Mouse (Mus musculus) midbrain, embryonic 14.5 days (tissue): ENCODE measurements around the gene Lix1l. TPM values are rescaled to one million over a fixed set of nuclear protein-coding genes. Genes with fewer than 3 reads are reported as not detected.

Experiments used
- ATAC-seq: fragments of 200-750 bp; cut with Nextera tagmentation; 2 replicates; pipeline ENCODE4 v1.8.0; 2017; ENCODE audit warnings: moderate number of reproducible peaks, moderate library complexity; ENCODE audit not compliant: low FRiP score, low TSS enrichment
- DNase-seq: peaks from one replicate; pipeline ENCODE4 v3.0.0-alpha.2; 2015
- H3K27ac ChIP-seq: fragments of 300-500 bp; sonication (generic); replicated peaks from 2 replicates; pipeline ENCODE4 v1.5.1; 2014; ENCODE audit warnings: mild to moderate bottlenecking, low read depth, low read length, moderate library complexity
- H3K27me3 ChIP-seq: fragments of 300-500 bp; sonication (generic); 2 replicates; pipeline ENCODE4 v1.6.1; 2014; ENCODE audit warnings: low read length, control low read depth, mixed read lengths; ENCODE audit not compliant: control insufficient read depth, insufficient read depth
- H3K36me3 ChIP-seq: fragments of 300-500 bp; sonication (generic); 2 replicates; pipeline ENCODE4 v1.6.1; 2014; ENCODE audit warnings: low read length, control low read depth; ENCODE audit not compliant: control insufficient read depth, insufficient read depth
- H3K4me1 ChIP-seq: fragments of 300-500 bp; sonication (generic); 2 replicates; pipeline ENCODE4 v1.6.1; 2014; ENCODE audit warnings: mild to moderate bottlenecking, antibody characterized with exemption, low read length, control low read depth; ENCODE audit not compliant: control insufficient read depth, insufficient read depth
- H3K4me2 ChIP-seq: fragments of 300-500 bp; sonication (generic); 2 replicates; pipeline ENCODE4 v1.6.1; 2014; ENCODE audit warnings: mild to moderate bottlenecking, low read length, moderate library complexity
- H3K4me3 ChIP-seq: fragments of 300-500 bp; sonication (generic); replicated peaks from 2 replicates; pipeline ENCODE4 v1.5.1; 2014; ENCODE audit warnings: low read depth, low read length
- H3K9ac ChIP-seq: fragments of 300-500 bp; sonication (generic); replicated peaks from 2 replicates; pipeline ENCODE4 v1.6.1; 2014; ENCODE audit warnings: mild to moderate bottlenecking, low read length, moderate library complexity
- H3K9me3 ChIP-seq: fragments of 300-500 bp; sonication (generic); 2 replicates; pipeline ENCODE4 v1.6.1; 2016; ENCODE audit warnings: low read length, control low read depth, mixed read lengths; ENCODE audit not compliant: control insufficient read depth
- WGBS: fragments of 180-500 bp; shearing (Covaris S2); extraction: QIAGEN DNeasy Blood & Tissue Kit; methylation state at CpG from one replicate; pipeline ENCODE4 v1.1.7; 2014; 5-methylcytosine and 5-hydroxymethylcytosine counted together
- polyA plus RNA-seq: library from polyadenylated mRNA; unstranded; fragments of >200 nt; fragmentation: Nextera tagmentation; extraction: Ambion mirVana; gene quantifications from 2 replicates; pipeline ENCODE4 v1.2.1, GENCODE M21; 2014

The Lix1l gene
- polyA plus RNA-seq, 1 experiment from 2014 or later, result 6.7 TPM

DNA sequence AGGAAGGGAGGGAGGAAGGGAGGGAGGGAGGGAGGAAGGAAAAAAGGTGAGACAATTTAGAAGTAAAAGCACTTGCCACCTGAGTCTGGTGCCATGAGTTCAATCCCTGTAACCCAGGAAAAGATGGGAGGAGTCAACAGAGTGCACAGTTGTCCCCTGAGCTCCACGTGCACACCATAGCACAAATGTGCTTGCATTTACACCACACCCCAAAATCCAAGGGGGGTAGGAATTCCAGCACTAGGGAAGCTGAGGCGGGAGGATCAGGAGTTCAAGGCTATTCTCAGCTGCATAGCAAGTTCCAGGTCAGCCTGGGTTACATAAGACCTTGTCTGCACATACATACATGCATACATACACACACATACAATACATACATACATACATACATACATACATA lies 29.6 kb upstream of the Lix1l start:
- no peak for ATAC-seq
- Histone ChIP-seq H3K9ac (no peak overlapping the region), H3K27me3 (no peaks in the 10 kb centered on the region), H3K4me3 (no peak overlapping the region), H3K27ac (no peak overlapping the region), H3K9me3 (no peaks in the 10 kb centered on the region), H3K4me2 (no peak overlapping the region), H3K4me1 (peaks cover 1% of the 10 kb centered on the region; the same call in 1 of the 2 replicates), H3K36me3 (no peaks in the 10 kb centered on the region)
- no peak for DNase-seq
- 82% methylated on average over 2 of the region's 2 CpGs for WGBS

DNA sequence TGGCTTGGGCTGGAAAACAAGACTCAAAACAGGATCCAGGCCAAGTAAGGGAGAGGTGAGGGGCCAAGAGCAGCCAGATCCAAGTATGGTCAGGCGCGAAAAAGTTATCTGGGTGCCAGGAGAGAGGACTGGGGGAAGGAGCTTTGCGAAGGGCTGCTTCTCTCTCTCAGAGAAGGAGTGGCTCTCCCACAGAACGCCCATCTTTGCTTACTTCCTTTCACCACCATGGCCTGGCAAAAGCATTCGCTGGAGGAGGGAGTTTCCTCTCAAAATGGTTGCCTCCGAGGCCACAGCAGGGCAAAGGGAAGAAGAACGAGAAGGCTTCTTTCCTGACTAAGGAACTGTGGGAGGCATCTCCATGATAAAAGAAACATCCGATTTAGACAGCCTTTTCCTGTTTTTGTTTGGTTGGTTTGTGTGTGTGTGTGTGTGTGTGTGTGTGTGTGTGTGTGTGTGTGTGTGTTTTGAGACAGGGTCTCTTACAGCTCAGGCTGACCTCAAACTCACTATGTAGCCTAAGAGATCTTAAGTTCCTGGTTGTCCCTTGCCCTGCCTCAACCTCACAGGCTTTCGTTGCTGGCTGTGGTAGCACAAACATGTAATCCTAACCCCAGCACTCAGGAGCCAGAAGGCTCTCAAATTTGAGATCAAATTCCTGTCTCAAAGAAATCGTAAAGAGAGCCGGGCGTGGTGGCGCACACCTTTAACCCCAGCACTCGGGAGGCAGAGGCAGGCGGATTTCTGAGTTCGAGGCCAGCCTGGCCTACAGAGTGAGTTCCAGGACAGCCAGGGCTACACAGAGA lies 28.9 kb upstream of the Lix1l start:
- no peaks in the 10 kb centered on the region for H3K36me3 ChIP-seq
- H3K4me1 ChIP-seq, result peaks cover 9% of the 10 kb centered on the region
- no peak overlapping the region for H3K4me2 ChIP-seq
- H3K9ac ChIP-seq, result no peak overlapping the region
- ATAC-seq, result no peak
- no peak overlapping the region for H3K27ac ChIP-seq
- no peak overlapping the region for H3K4me3 ChIP-seq
- no peak for DNase-seq
- no peaks in the 10 kb centered on the region for H3K9me3 ChIP-seq
- WGBS, result 80% methylated on average over 16 of the region's 16 CpGs
- H3K27me3 ChIP-seq, result no peaks in the 10 kb centered on the region

DNA sequence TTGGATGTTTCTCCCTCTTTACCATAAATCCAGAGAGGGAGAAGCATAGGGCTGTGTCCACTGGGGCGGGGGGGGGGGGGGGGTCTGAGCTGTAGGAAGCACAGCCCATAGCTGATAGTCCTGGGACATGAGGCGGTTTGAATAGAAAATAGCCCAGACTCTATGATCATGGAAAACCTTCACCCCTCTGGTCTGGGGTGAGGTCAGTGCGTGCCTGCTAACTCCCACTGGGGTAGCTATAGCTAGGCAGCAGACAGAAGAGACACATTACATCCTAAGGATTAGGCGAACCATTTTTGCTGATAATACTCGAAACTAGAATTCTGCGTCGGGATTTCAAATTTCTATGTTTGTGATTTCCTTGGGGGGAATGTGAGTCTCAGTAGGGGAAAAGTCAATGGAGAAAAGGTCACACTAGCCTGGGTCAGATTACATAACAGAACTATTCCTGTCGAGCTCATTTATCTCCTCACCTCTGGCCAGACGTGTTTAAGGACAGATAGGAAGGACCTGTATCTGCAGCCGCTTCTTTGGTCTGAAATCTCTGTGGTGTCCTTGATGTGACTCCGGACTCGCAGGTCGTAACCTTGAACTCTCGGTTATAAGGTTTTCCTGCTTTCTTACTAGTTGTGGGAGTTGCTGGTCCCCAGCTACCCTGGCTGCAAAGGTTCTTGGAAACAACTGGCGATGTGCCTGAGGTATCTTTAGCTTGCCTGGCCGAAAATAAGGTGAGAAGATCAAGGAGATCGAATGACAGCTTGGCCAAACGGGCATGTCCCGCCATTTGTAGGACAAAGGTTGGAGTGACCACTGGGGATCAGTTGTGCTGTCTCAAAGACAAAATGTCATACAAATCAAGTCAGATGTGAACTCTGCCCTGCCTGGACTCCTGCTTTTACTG lies 27.1 kb upstream of the Lix1l start:
- H3K27me3 ChIP-seq, result no peaks in the 10 kb centered on the region
- WGBS, result 88% methylated on average over 19 of the region's 19 CpGs

DNA sequence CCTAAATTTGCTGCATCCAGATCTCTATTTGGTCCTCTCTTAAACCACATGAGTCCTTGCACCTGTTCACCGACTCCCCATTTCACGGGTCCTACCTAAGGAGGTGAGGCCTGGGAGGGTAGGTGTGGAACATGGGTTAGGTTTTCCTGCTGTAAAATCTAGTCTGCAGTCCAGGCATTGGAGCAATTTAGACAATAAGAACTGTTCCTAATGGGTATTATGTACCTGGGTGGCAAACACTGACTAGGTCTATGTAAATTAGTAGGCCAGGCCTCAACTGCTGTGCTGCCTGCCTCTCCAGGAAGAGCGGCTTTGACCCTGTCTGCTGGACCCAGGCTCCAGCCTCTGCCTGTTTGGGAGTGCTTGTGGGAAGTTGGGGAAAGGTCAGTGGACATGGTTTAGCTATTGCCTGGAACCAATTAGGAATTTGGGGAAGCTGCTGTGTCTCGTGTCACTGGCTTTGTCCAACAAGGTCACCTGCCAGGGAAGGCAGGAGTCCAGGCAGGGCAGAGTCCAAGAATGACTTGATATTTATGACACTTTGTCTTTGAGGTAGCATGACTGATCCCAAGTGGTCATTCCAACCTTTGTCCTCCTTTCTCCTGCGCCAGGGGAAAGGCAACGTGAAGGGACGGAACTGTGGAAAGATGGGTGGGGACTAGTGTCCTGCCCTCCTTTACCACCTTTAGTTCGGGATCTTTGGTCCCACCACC lies 25.5 kb upstream of the Lix1l start:
- Histone ChIP-seq H3K36me3 (no peaks in the 10 kb centered on the region), H3K4me3 (no peak overlapping the region), H3K27me3 (no peaks in the 10 kb centered on the region), H3K9ac (no peak overlapping the region), H3K27ac (no peak overlapping the region), H3K9me3 (no peaks in the 10 kb centered on the region), H3K4me1 (peaks cover 14% of the 10 kb centered on the region), H3K4me2 (no peak overlapping the region)
- ATAC-seq (no peak), DNase-seq (no peak)
- 85% methylated on average over 8 of the region's 8 CpGs for WGBS

More for the DNA sequence above, 27.1 kb upstream of the Lix1l start:
- Histone ChIP-seq H3K27ac (no peak overlapping the region), H3K9ac (no peak overlapping the region), H3K9me3 (no peaks in the 10 kb centered on the region), H3K4me1 (peaks cover 14% of the 10 kb centered on the region), H3K4me3 (no peak overlapping the region), H3K4me2 (no peak overlapping the region), H3K36me3 (no peaks in the 10 kb centered on the region)
- no peak for ATAC-seq
- no peak for DNase-seq

DNA sequence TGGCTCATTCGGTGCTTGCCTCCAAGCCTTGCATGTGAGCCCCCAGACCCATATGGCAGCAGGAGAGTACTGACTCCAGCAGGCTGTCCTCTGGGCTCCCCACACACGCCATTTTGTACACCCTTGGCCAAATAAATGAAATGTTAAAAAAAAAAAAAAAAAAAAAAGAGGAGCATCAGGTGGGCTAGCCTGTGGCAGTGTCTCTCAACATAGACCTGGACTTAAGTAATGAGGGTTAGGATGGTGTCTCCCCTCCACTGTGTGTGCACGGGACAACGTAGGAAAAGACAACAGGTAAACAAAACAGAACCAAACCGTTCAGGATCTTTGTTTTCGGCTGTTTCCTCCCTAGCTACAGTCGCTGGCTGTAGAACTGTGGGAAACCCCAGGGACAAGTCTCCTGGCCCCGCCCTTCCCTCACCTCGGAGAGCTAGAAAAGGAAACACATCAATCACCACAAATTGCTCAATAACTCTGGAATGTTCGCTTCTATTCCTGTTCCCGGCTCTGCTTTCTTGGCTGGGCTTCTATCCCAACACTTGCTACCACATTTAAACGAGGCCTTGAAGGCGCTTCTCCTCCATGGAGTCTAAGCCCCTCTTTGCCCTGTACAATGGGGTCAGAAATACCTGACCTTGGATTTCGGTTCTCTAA lies 24.8 kb upstream of the Lix1l start:
- H3K4me1 ChIP-seq, result peaks cover 14% of the 10 kb centered on the region
- H3K9me3 ChIP-seq, result no peaks in the 10 kb centered on the region
- DNase-seq (no peak), ATAC-seq (no peak)
- H3K27ac ChIP-seq, result 0 out of 2 replicates have a peak overlapping the region, but pooled peaks have one; percentile 61
- WGBS, result 77% methylated on average over 14 of the region's 14 CpGs
- H3K9ac ChIP-seq, result no peak overlapping the region
- H3K4me3 ChIP-seq, result no peak overlapping the region; the same call in 1 of the 2 replicates
- no peaks in the 10 kb centered on the region for H3K36me3 ChIP-seq
- no peaks in the 10 kb centered on the region for H3K27me3 ChIP-seq
- peak overlapping the region; percentile 43 for H3K4me2 ChIP-seq

DNA sequence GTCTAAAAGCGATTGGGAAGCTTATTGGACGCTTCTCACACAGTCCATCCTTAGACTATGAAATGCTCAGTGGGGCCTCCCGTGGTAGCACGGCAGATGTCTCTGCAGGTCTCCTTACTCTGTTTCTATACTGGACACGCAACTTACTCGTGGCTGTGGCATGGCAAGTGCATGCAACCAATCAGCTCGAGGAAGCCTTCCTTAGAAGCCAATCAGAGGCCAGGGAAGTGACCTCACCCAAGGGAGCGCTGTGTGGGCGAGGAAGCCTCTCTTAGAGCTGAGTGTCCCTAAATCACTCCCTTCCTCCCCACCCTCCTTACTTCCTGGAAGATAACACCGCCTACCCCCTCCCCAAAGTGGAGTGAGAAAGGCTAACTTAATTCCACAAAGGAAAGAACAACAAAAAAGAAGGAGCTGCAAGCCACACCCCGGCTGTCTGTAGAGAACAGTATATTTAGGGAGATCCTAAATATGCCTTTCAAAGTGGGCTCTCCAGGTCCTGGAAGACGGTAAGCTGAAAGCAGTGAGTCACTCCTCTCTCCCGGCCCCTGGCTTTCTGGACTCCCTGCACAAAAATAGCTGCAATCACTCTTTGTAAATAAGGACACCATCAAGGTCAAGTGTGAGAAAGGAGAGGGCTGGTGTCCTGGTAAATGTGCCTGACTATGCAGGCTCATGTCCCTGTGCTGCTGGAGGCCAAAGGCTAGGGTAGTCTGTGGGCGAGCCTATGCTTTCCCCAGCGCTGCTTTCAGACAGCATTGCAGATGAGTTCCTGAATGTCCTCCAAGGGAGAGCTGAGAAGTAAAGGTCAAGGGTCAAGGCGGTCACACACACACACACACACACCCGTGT lies 24.0 kb upstream of the Lix1l start, which contains the start of gene Gm16253:
TSS of gene Gm16253 (plus strand) at position 295 of the 852 bp plus-strand sequence.
- no peak within 1 kb of the TSS; the same call in 1 of the 2 replicates for H3K9ac ChIP-seq
- H3K9me3 ChIP-seq, result no peaks in the 10 kb centered on the region
- peaks cover 14% of the 10 kb centered on the region for H3K4me1 ChIP-seq
- H3K27ac ChIP-seq, result peak within 1 kb of the TSS; percentile 61
- no peak within 1 kb of the TSS; the same call in 1 of the 2 replicates for H3K4me3 ChIP-seq
- peak; percentile 86 for DNase-seq
- H3K36me3 ChIP-seq, result no peaks in the 10 kb centered on the region
- no peaks in the 10 kb centered on the region for H3K27me3 ChIP-seq
- WGBS, result 35% methylated on average over 17 of the region's 17 CpGs
- peak within 1 kb of the TSS; percentile 43 for H3K4me2 ChIP-seq
- peak; percentile 82; the same call in 1 of the 2 replicates for ATAC-seq

DNA sequence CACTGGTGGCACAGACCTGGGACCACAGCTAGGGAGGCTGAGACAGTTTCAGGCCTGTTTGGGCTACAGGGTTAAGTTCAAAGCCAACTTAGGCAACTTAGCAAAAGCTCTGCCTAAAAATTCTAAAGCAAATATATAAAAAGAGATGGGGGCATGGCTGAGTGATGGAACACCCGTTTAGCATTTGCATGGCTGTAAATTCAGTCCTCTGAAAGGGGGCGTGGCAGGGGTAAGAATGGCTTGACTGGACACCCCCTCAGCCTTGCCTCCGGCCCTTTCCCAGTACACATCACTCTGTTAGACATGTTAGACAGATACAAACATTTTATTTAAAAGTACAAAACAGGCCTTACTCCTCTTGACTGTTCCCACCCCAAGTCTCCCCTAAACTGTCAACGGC lies 23.4 kb upstream of the Lix1l start:
- Histone ChIP-seq H3K9ac (no peak overlapping the region), H3K4me2 (no peak overlapping the region), H3K27ac (0 out of 2 replicates have a peak overlapping the region, but pooled peaks have one; percentile 61), H3K4me3 (no peak overlapping the region), H3K9me3 (no peaks in the 10 kb centered on the region), H3K4me1 (peaks cover 14% of the 10 kb centered on the region), H3K27me3 (no peaks in the 10 kb centered on the region), H3K36me3 (no peaks in the 10 kb centered on the region)
- DNase-seq (no peak), ATAC-seq (no peak)
- WGBS, result 74% methylated on average over 4 of the region's 4 CpGs
